Comparison of ENCODE assay signal across 23 mouse cellular contexts in genomic region chr6:3594246-3594645, GRCm38 (mm10).
A peak's percentile ranks its signal among the peaks of the same experiment; 100 is the strongest.
DNase-seq lines count a peak whose midpoint lies in the region; ATAC-seq and TF ChIP-seq lines count a peak whose summit lies in the region.
"Had no signal": no experiment of that assay in that cellular context is flagged by ENCODE, and none has a peak within 500 bp of the region (broad histone marks: within the 10 kb centered on the region; RNA-seq: fewer than 3 reads in every experiment).

No protein-coding gene starts in this region.

- peak; percentile 67 for DNase-seq in heart, adult 11 months
- DNase-seq in Patski (ENCODE audit: low read depth, low spot score) (no peak), R1 (ENCODE audit: low read depth, low spot score) (peak; percentile 51)
- no peak for DNase-seq in gastrocnemius, postnatal 4 days (ENCODE audit: low spot score in 2 of 2)
- DNase-seq in urinary bladder, postnatal 14 days (ENCODE audit: low spot score) = no peak
- DNase-seq in testis, postnatal 14 days (ENCODE audit: low spot score) = no peak
- DNase-seq: adrenal gland, adult 2 months; adrenal gland, adult 8-10 months; adrenal gland, postnatal 10 days; adrenal gland, postnatal 14 days; adrenal gland, postnatal 25 days; adrenal gland, postnatal 36 days; B cell, adult 2 months; cerebellum, adult 11 months; cerebellum, adult 11-12 months; cerebellum, adult 18-20 months; cerebellum, adult 2 months had no signal

- 0 out of 2 replicates have a peak, but pooled peaks cover 10% of the 10 kb centered on the region for H3K36me3 ChIP-seq in heart, embryonic 12.5 days

- in situ Hi-C loops in Patski (cut with MboI; ENCODE audit: low pct_unique_long_range_greater_than_20kb) = no loop called here

- no peaks in the 10 kb centered on the region for H3K9me3 ChIP-seq in heart, embryonic 12.5 days (replicated peaks)
- H3K9me3 ChIP-seq: G1E had no signal

- H3K4me2 ChIP-seq in heart, embryonic 12.5 days = no peak overlapping the region

- ATAC-seq in heart, embryonic 12.5 days (ENCODE audit: insufficient number of reproducible peaks, low FRiP score) = no peak
- peak; percentile 35 for ATAC-seq in Patski
- ATAC-seq: activated CD4-positive, CD25-positive, alpha-beta regulatory T cell, adult 4 months; CD4-positive, CD25-positive, alpha-beta regulatory T cell, adult 4 months had no signal

- TF ChIP-seq CTCF in Patski (IDR thresholded peaks at IDR 0.05) = no peak
- TF ChIP-seq CTCF in embryonic fibroblast, embryonic 13.5 days (IDR thresholded peaks at IDR 0.05; ENCODE audit: borderline replicate concordance, insufficient read depth, low read length) = no peak

- no peak overlapping the region for H3K27ac ChIP-seq in heart, embryonic 12.5 days (ENCODE audit: poor library complexity, severe bottlenecking)
- 0 out of 2 replicates have a peak overlapping the region, but pooled peaks have one; percentile 34 for H3K27ac ChIP-seq in embryonic fibroblast, embryonic 13.5 days (ENCODE audit: insufficient read depth, low read length)

- no peak for TF ChIP-seq POLR2A in embryonic fibroblast, embryonic 13.5 days (IDR thresholded peaks at IDR 0.05; ENCODE audit: low read depth, low read length)

- H3K9ac ChIP-seq in heart, embryonic 12.5 days = no peak overlapping the region

- CTCF ChIA-PET in Patski (lab: Charles Lee) = interaction anchor here (1.7 kb wide), 1 partner anchor 9 kb away, joined by 4 read pairs; no protein-coding TSS in a partner anchor

- H3K27me3 ChIP-seq in heart, embryonic 12.5 days (replicated peaks) = no peaks in the 10 kb centered on the region
- H3K27me3 ChIP-seq in Patski = no peaks in the 10 kb centered on the region
- H3K27me3 ChIP-seq: CH12.LX had no signal

- H3K4me1 ChIP-seq in heart, embryonic 12.5 days (replicated peaks) = no peaks in the 10 kb centered on the region; the same call in 1 of the 2 replicates
- H3K4me1 ChIP-seq in embryonic fibroblast, embryonic 13.5 days (ENCODE audit: control insufficient read depth, insufficient read depth, low read length) = no peaks in the 10 kb centered on the region

- 64% methylated on average over 1 of the region's 1 CpGs for WGBS in heart, embryonic 12.5 days

- POLR2A ChIA-PET in Patski (lab: Charles Lee) = no interaction called here

- no peak overlapping the region for H3K4me3 ChIP-seq in heart, embryonic 12.5 days
- no peak overlapping the region for H3K4me3 ChIP-seq in embryonic fibroblast, embryonic 13.5 days (ENCODE audit: insufficient read depth, low read length)

Comparison
In these comparisons a context has a peak if more than half of its experiments do, and no peak if none do; other contexts are left out.
1. DNase-seq: peak in heart, adult 11 months (single experiment) and R1 (single experiment); none in Patski (single experiment), gastrocnemius, postnatal 4 days (0 of 2), urinary bladder, postnatal 14 days (single experiment) and testis, postnatal 14 days (single experiment).